Mouse (Mus musculus) heart, postnatal 0 days (tissue): ENCODE measurements at regions not wholly inside any gene's neighbourhood (a gene's known extent, or its start where the extent isn't known, plus 50 kb on each side); places are given as distances from the start of the nearest gene placed in this dataset.

Source experiments
- ATAC-seq: fragments of 200-750 bp; cut with Nextera tagmentation; 2 replicates; pipeline ENCODE4 v1.8.0; 2017; ENCODE audit warnings: low read depth, moderate number of reproducible peaks, moderate library complexity; ENCODE audit not compliant: insufficient read depth
- DNase-seq: peaks from one replicate; pipeline ENCODE4 v3.0.0-alpha.2; 2016; ENCODE audit warnings: low spot score
- H3K27ac ChIP-seq: fragments of 300-500 bp; sonication (generic); 2 replicates; pipeline ENCODE4 v1.5.1; 2014; ENCODE audit warnings: low read depth, mild to moderate bottlenecking
- H3K27me3 ChIP-seq: fragments of 300-500 bp; sonication (generic); 2 replicates; pipeline ENCODE4 v1.6.1; 2014; ENCODE audit warnings: low read length, mixed read lengths; ENCODE audit not compliant: control insufficient read depth, insufficient read depth
- H3K36me3 ChIP-seq: fragments of 300-500 bp; sonication (generic); replicated peaks from 2 replicates; pipeline ENCODE4 v1.6.1; 2014; ENCODE audit warnings: low read length, mixed read lengths; ENCODE audit not compliant: control insufficient read depth, insufficient read depth
- H3K4me1 ChIP-seq: fragments of 300-500 bp; sonication (generic); 2 replicates; pipeline ENCODE4 v1.6.1; 2014; ENCODE audit warnings: antibody characterized with exemption; ENCODE audit not compliant: control insufficient read depth, insufficient read depth
- H3K4me2 ChIP-seq: fragments of 300-500 bp; sonication (generic); 2 replicates; pipeline ENCODE4 v1.6.1; 2014; ENCODE audit warnings: low read depth, mild to moderate bottlenecking, low read length, moderate library complexity
- H3K4me3 ChIP-seq: fragments of 300-500 bp; sonication (generic); 2 replicates; pipeline ENCODE4 v1.5.1; 2014; ENCODE audit warnings: low read depth, low read length
- H3K9ac ChIP-seq: fragments of 300-500 bp; sonication (generic); replicated peaks from 2 replicates; pipeline ENCODE4 v1.6.1; 2014; ENCODE audit warnings: low read depth, low read length, mixed read lengths
- H3K9me3 ChIP-seq: fragments of 300-500 bp; sonication (generic); replicated peaks from 2 replicates; pipeline ENCODE4 v1.6.1; 2016; ENCODE audit warnings: low read length; ENCODE audit not compliant: control insufficient read depth
- CTCF ChIP-seq: IDR thresholded peaks from 2 replicates; pipeline ENCODE4 v1.5.1; 2016; ENCODE audit warnings: antibody characterized with exemption, control low read depth, low read depth
- EP300 ChIP-seq: IDR thresholded peaks from 2 replicates; pipeline ENCODE4 v1.6.1; 2016; ENCODE audit warnings: antibody characterized with exemption, low read depth
- WGBS: fragments of 180-500 bp; shearing (Covaris S2); extraction: QIAGEN DNeasy Blood & Tissue Kit; methylation state at CpG from one replicate; pipeline ENCODE4 v1.1.7; 2014; 5-methylcytosine and 5-hydroxymethylcytosine counted together

- no peak overlapping the region for H3K4me2 ChIP-seq
- no peak overlapping the region for H3K9ac ChIP-seq
- no peak overlapping the region for H3K27ac ChIP-seq
- DNase-seq (no peak), ATAC-seq (no peak)
- no peak overlapping the region for H3K4me3 ChIP-seq
- no peaks in the 10 kb centered on the region for H3K27me3 ChIP-seq
- 74% methylated on average over 10 of the region's 10 CpGs for WGBS
- H3K36me3 ChIP-seq = no peaks in the 10 kb centered on the region
- H3K4me1 ChIP-seq = 0 out of 2 replicates have a peak, but pooled peaks cover 6% of the 10 kb centered on the region
- no peak for TF ChIP-seq CTCF
- TF ChIP-seq EP300 = no peak
- no peaks in the 10 kb centered on the region for H3K9me3 ChIP-seq
Observed at GRCm38 (mm10) chr17:83085792-83086475, 129.2 kb upstream of the Pkdcc start.

DNA sequence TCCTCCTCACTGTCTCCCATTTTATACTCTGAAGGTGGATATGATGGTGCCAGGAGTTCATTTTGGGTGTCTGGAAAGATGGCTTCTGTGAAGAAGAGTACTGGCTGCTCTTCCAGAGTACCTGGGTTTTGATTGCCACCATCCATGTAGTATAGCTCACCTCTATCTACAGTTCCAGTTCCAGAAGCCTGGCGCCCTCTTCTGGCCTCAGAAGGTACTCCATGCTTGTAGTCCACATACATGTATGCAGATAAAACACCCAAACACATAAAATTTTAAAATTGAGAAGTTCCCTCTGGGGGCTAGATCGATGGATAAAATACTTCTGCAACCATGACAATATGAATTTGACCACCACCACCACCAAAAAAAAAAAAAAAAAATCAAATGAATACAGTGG is 128.4 kb upstream of the Pkdcc start:
- no peak for DNase-seq
- H3K4me3 ChIP-seq = no peak overlapping the region
- H3K27me3 ChIP-seq = no peaks in the 10 kb centered on the region
- no peak overlapping the region for H3K27ac ChIP-seq
- no peak overlapping the region for H3K9ac ChIP-seq
- no peak overlapping the region for H3K4me2 ChIP-seq
- no peaks in the 10 kb centered on the region for H3K9me3 ChIP-seq
- TF ChIP-seq CTCF = no peak
- no peak for TF ChIP-seq EP300
- H3K4me1 ChIP-seq = 0 out of 2 replicates have a peak, but pooled peaks cover 6% of the 10 kb centered on the region
- WGBS = 76% methylated on average over 2 of the region's 2 CpGs
- H3K36me3 ChIP-seq = no peaks in the 10 kb centered on the region
- ATAC-seq = no peak

DNA sequence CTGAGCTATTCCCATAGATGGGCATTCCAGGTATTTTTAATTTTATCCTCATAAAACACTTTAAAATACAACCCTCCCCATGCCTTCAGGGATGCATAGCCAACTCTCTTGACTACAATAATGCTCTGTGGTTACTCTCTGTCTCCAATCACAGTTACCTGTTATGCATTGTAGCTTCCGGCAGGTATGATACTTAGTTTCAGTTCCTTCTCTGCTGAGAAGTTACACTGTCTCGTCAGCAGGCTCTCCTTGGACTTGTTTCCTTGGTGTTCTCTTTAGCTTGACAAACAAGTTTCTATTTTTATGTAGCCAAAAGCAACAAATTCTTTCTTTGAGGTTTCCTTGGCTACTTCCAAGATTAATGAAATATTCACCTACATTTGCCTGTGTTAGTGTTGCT is 126.6 kb upstream of the Pkdcc start:
- Histone ChIP-seq H3K27me3 (no peaks in the 10 kb centered on the region), H3K27ac (no peak overlapping the region), H3K4me3 (no peak overlapping the region), H3K9ac (no peak overlapping the region), H3K4me1 (0 out of 2 replicates have a peak, but pooled peaks cover 6% of the 10 kb centered on the region), H3K36me3 (no peaks in the 10 kb centered on the region), H3K9me3 (no peaks in the 10 kb centered on the region), H3K4me2 (no peak overlapping the region)
- TF ChIP-seq CTCF (no peak), EP300 (no peak)
- WGBS = 82% methylated on average over 2 of the region's 2 CpGs
- ATAC-seq (no peak), DNase-seq (no peak)

DNA sequence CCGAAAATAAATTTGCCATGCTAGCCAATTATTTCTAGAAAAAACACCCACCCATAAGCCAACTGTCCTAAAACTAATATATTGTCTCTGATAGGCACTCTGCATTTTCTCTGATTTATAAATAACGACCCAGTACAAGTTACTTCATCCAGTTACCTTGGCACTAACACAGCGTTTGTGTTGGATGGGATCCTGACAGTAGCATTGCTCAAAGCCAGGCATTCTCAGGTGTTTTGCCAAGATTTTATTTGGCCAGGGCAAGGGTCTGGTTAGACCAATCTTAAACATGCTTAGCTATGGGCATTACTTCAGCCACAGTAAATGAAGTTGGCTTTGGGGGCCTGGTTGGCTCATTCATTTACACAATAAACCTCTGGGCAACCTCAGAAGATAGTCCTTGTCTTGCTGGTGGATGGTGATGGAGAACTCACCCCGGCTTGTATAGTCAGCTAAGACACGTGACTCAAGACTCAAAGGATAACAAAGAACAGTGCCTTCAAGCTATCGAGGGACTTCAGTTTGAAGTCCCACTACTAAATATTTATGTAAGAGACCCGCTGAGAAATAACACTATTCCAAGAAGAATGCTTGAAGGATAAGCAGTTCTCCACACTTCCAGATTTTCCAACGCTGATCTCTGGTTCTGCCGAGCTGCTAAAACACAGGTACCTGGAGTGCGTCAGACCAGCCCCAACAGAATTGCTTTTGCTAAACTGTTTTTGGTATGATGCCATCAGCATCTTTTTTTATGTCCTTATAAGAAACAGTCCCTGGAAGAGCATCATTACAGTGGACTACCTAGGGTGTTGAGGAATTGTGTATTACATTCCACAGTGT is 125.0 kb upstream of the Pkdcc start:
- Histone ChIP-seq H3K27ac (no peak overlapping the region), H3K36me3 (no peaks in the 10 kb centered on the region), H3K9me3 (no peaks in the 10 kb centered on the region), H3K4me3 (no peak overlapping the region), H3K27me3 (no peaks in the 10 kb centered on the region), H3K9ac (no peak overlapping the region), H3K4me2 (no peak overlapping the region), H3K4me1 (0 out of 2 replicates have a peak, but pooled peaks cover 6% of the 10 kb centered on the region)
- ATAC-seq (no peak), DNase-seq (no peak)
- WGBS = 56% methylated on average over 10 of the region's 10 CpGs
- TF ChIP-seq CTCF (no peak), EP300 (no peak)

DNA sequence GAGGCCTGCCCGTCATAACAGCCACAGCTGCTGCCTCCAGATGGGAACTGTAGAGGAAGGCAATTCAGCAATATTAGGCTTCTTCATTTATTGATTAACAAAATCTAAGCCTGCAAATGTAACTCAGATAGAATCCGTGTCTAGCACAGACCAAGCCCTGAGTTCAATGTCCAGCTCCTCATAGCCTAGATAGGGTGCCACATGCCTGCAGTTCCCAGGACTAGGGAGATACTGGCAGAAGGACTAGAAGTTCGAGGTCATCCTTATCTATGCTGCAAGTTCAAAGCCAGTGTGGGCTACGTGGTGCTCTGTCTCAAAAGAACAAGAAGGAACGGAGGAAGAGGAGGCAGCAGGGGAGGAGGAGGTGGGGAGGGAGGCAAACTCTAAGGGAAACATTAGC is 121.2 kb upstream of the Pkdcc start:
- no peak for ATAC-seq
- no peaks in the 10 kb centered on the region for H3K36me3 ChIP-seq
- no peaks in the 10 kb centered on the region for H3K9me3 ChIP-seq
- no peak overlapping the region for H3K4me3 ChIP-seq
- WGBS = 72% methylated on average over 5 of the region's 5 CpGs
- no peak for DNase-seq
- H3K4me1 ChIP-seq = 0 out of 2 replicates have a peak, but pooled peaks cover 6% of the 10 kb centered on the region
- TF ChIP-seq EP300 (no peak), CTCF (no peak)
- H3K27ac ChIP-seq = no peak overlapping the region
- H3K4me2 ChIP-seq = no peak overlapping the region
- H3K27me3 ChIP-seq = no peaks in the 10 kb centered on the region
- no peak overlapping the region for H3K9ac ChIP-seq
